Mouse (Mus musculus): ENCODE data around the gene Cyp4f15.
"Not testable (repeated sequence)": the region's sequence is repeated elsewhere in the genome, so short reads cannot be mapped to it uniquely, and the experiment has no call there.

The Cyp4f15 gene

GRCm38 (mm10) chr17:32685048-32685750 is at the start of gene Cyp4f15:
Gene Cyp4f15 (plus strand): TSS chr17:32685627.
- DNase-seq (ENCODE audit: low read depth, low spot score), result no peak

DNA sequence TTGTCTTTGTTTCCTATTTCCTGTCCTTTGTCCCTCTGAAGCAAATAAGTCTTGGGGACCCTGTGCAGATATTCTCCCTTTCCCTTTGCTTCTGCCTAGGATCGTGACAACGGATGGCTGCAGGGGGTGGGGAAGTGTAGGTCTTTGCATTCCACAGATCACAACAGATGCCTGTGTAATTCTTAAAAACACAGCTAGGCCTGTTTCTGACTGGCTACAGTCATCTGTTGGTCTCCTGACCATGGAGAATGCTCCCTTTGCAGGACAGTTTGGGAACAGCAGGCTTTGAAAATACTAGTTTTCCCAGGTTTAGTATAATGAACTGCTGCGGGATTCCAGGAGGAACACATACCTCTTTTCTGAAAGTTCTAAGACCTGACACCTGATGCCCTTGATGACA is 49.1 kb upstream of the Cyp4f15 start:
- no peak for DNase-seq (ENCODE audit: low read depth, low spot score)

DNA sequence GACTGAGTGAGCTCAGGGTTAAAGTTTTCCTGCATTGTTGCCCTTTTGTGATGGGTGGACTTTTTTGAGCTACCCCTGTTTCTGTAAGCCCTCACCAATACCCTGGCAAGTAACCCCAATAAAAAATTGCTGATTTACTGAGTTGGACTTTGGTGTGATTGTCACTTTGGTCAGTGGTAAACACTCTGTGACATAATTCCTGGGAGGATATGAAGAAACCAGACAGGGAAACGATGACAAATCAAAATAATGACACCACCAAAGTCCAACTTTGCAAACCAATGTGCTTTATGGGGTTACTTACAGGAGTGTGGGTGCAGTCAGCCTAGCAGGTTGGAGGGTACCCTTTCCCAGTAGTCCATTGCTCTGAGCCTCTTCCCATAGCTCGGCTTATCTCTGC is 48.3 kb upstream of the Cyp4f15 start:
- DNase-seq (ENCODE audit: low read depth, low spot score), result no peak

- no peak for DNase-seq (ENCODE audit: low read depth, low spot score)
Measured at GRCm38 (mm10) chr17:32646631-32647030, 38.8 kb upstream of the Cyp4f15 start.

- no peak for DNase-seq (ENCODE audit: low read depth, low spot score)
Measured at GRCm38 (mm10) chr17:32653860-32654259, 31.6 kb upstream of the Cyp4f15 start.

DNA sequence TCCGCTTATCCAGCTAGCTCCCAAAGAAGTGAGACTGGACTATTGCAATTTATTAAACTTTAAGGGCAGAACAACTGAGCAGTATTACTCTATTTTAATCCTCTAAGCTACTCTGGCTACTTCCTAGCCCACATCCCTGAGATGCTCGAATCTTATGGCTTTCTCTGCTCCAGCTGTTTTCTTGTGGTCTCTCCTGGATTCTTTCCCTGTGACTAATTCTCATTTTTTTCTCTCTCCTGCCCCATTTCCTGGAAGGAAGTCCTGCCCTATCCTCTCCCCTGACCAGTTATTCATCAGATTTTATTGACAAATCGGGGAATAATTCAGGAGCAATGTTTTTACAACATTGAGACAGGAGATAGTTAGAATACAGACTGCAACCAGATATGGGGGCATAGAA is 28.4 kb upstream of the Cyp4f15 start:
- DNase-seq (ENCODE audit: low read depth, low spot score), result no peak

DNA sequence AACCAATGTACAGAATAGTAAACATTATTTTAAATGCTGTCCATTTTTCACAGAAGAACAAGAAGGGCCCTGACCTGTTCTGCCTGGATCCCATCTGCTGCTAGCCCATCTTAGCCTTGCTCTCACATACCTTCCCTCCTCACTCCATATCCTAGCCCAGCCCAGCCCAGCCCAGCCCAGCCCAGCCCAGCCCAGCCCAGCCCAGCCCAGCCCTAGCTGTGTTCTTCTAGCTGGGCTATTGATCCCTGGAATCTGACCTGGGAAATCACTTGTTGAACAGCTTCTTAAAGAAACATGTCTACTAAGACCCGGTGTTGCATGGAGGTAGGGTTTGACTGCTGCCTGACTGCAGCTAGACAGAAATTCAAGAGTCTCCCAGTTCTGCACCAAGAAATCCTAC is 27.2 kb upstream of the Cyp4f15 start:
- DNase-seq (ENCODE audit: low read depth, low spot score), result no peak

- no peak for DNase-seq (ENCODE audit: low read depth, low spot score)
Measured at GRCm38 (mm10) chr17:32658712-32659111, 26.7 kb upstream of the Cyp4f15 start, which contains the start of gene Cyp4f40. Gene Cyp4f40 (plus strand): TSS chr17:32658900.

GRCm38 (mm10) chr17:32673976-32674375 is 11.5 kb upstream of the Cyp4f15 start:
- no peak for DNase-seq (ENCODE audit: low read depth, low spot score)

DNA sequence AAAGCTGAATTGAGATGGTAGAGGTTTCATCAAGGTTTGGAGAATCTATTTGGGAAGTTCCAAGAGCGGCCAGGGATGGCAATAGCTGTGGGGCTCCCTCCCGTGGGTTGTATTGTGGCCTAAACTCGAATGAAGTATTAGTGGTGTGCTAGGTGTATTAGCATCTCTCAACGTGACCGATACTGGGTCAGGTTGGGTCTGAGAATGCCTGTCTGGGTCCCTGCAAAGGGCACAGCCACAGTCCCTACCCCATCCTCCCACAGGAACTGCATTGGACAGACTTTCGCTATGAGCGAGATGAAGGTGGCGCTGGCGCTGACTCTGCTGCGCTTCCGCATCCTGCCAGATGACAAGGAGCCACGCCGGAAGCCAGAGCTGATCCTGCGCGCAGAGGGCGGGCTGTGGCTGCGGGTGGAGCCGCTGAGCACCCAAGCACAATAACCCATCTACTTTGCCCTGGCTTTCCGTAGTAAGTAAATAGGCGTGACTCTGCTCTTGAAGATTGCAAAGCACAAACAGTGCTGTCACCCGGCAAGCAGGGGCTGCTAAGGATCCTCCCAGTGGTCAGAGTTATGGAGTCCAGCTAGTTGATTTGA is 9.3 kb upstream of the Cyp4f15 start:
- DNase-seq (ENCODE audit: low read depth, low spot score), result no peak

DNA sequence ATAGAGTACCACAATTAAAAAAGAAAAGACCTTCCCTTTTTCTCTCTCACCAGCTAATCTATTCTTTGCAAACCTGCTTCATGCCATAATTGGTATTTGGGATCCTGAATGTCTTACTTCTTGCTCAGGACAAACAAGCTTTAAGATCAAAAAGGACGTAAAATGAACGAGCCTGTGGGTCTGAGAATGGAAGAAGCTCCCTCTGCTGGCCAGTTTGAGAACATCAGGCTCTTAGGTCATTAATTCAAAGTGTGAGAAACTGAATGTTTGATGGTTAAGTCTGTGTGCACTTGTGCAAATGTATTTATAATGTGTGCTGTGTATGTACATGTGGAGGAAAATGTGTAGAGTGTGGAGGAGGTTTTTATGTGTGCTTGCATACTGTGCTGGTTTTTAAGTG is 5.0 kb upstream of the Cyp4f15 start:
- DNase-seq (ENCODE audit: low read depth, low spot score), result no peak

DNA sequence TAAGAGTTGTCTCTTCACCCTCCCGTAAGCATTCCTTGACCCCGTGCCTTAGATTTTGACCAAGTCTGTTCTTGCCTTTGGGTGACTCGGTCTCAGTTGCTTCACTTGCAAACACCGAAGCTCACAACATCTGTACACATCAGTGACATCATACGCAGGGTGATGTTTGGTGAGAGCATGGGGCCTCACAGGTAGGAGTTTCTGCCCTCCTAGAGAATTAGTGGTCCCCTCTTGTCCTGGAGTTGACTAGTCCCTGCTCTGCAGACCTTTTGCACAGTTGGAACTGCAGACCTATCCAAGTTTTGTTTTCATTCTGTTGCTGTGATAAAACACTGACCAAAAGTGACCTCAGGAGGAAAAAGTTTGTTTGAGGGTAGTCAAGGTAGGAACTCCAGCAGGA is 1.3 kb downstream of the Cyp4f15 start:
- no peak for DNase-seq (ENCODE audit: low read depth, low spot score)

GRCm38 (mm10) chr17:32690959-32691358 is 5.5 kb downstream of the Cyp4f15 start:
- no peak for DNase-seq (ENCODE audit: low read depth, low spot score)

DNA sequence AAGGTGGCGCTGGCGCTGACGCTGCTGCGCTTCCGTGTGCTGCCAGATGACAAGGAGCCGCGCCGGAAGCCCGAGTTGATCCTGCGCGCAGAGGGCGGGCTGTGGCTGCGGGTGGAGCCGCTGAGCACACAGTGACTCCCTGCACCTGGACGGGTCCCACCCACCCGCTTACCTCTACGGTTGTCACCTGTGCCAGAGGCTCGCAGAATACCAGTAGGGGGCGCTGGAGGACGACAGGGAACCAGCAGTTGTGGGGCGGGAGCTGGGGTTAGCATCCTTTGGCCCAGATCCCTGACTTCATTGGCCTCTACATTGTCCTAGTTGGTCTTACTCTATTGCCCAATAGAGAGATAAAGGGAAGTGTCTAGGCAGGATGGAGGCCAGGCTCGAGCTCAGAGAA is 17.4 kb downstream of the Cyp4f15 start:
- no peak for DNase-seq (ENCODE audit: low read depth, low spot score)

DNA sequence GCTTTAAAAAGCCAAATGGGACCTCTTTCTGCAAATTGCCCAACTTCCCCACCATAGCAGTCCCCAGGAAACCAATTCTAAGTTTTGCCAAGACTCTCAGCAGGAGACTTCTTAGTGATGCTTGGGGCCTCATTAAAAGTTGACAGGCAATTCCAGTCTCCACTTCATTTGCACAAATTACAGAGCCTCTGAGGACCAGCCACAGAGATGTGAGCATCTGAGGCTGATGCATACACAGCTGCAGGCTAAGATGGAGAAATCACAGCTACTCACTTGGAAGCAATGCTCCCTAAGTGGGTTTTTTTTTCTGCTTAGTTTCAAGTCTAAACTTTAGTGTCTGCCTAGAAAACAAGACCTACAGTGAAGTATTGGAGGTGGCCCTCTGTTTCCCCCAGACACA is 25.1 kb downstream of the Cyp4f15 start:
- not testable (repeated sequence) for DNase-seq (ENCODE audit: low read depth, low spot score)

GRCm38 (mm10) chr17:32722151-32722550 is 36.7 kb downstream of the Cyp4f15 start:
- DNase-seq (ENCODE audit: low read depth, low spot score), result not testable (repeated sequence)

GRCm38 (mm10) chr17:32722771-32723170 is 37.3 kb downstream of the Cyp4f15 start:
- no peak for DNase-seq (ENCODE audit: low read depth, low spot score)

DNA sequence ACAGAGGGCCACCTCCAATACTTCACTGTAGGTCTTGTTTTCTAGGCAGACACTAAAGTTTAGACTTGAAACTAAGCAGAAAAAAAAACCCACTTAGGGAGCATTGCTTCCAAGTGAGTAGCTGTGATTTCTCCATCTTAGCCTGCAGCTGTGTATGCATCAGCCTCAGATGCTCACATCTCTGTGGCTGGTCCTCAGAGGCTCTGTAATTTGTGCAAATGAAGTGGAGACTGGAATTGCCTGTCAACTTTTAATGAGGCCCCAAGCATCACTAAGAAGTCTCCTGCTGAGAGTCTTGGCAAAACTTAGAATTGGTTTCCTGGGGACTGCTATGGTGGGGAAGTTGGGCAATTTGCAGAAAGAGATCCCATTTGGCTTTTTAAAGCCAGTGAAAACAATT is 40.9 kb downstream of the Cyp4f15 start:
- DNase-seq (ENCODE audit: low read depth, low spot score), result not testable (repeated sequence)

DNA sequence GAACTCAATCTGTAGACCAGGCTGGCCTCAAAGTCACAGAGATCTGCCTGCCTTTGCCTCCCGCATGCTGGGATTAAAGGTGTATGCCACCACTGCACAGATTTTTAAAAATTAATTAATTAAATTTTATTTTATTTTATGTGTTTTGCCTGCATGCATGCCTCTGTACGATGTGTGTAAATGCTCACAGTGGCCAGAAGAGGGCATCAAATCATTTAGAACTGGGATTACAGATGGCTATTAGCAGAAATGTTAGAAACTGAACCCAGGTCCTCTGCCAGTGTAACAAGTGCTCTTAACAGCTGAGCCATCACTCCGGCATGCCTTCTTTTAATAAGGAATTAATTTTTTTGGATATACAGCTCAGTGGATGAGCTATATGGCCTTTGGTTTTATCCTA is 43.6 kb downstream of the Cyp4f15 start:
- no peak for DNase-seq (ENCODE audit: low read depth, low spot score)

DNA sequence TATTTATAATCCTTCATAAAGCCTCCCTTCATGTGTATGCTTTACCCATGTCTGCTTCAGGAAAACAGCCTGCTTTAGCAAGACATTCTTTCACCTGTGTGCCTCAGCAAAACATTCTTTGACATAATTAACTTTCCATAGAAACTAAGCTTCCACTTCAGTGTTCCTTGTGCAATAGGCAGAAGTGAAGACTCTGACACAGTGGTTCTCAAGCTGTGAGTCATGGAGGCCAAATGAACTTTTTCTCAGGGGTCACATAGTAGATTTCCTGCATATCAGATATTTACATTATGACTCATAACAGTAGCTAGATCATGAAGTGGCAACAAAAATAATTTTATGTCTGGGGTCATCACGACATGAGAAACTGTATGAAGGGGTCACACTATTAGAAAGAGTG is 53.0 kb downstream of the Cyp4f15 start:
- DNase-seq (ENCODE audit: low read depth, low spot score), result no peak

DNA sequence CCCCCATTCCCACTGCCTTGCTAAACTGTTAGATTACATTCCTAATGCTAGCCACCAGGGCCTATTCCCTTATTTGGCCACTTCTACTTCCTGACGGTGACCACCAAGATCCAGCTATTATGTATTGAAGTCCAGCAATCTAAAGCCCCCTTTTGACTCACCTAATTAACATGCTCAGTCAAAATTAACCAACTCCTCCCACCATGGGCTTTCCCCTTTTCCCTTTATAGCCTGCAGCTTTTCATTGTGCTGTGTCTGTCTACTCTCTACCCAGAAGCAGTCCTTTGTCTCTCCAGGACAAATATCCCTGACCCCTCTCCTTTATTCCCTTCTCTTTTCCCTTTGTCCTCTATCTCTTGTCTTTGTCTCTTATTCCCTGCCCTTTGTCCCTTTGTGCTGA is 55.6 kb downstream of the Cyp4f15 start:
- no peak for DNase-seq (ENCODE audit: low read depth, low spot score)

GRCm38 (mm10) chr17:32750611-32751010 is 65.2 kb downstream of the Cyp4f15 start:
- no peak for DNase-seq (ENCODE audit: low read depth, low spot score)
